Comparison of ENCODE assay signal across 1 mouse cellular context in genomic region chr6:49046976-49047375, GRCm38 (mm10).
TF ChIP-seq lines count a peak whose summit lies in the region.

No protein-coding gene starts in this region.

TF ChIP-seq in CH12.LX, 34 proteins besides CTCF, POLR2A, EP300 and RAD21:
- TF ChIP-seq MXI1 (IDR thresholded peaks at IDR 0.05; ENCODE audit: low read depth, low read length) (peak; percentile 1; the same call in 1 of the 2 replicates), TBP (conservative IDR thresholded peaks at IDR 0.05; ENCODE audit: low read depth, low read length) (no peak)
TF ChIP-seq in CH12.LX: peak in this region for 1.
